Mouse (Mus musculus) layer of hippocampus, adult 2 months (tissue): ENCODE measurements around the gene Slc13a4. TPM values are rescaled to one million over a fixed set of nuclear protein-coding genes. Genes with fewer than 3 reads are reported as not detected.

Experiments
- DNase-seq, 2 experiments: peaks; one replicate each; pipeline ENCODE4 v3.0.0; 2022; ENCODE audit warnings: low spot score in 2 of 2
- H3K27ac ChIP-seq: fragments of 200-600 bp; 2 replicates; pipeline ENCODE4 v1.8.1; 2022
- H3K4me3 ChIP-seq: fragments of 200-600 bp; 2 replicates; pipeline ENCODE4 v1.8.1; 2022; ENCODE audit warnings: mild to moderate bottlenecking
- CTCF ChIP-seq: fragments of 200-600 bp; conservative IDR thresholded peaks from 2 replicates; pipeline ENCODE4 v1.8.1; 2022; ENCODE audit warnings: antibody characterized with exemption, mild to moderate bottlenecking, moderate library complexity
- total RNA-seq, 2 experiments: library from RNA; stranded (reverse); gene quantifications; 2 replicates each; pipeline ENCODE4 v1.2.3; 2021

The Slc13a4 gene
- total RNA-seq, 2 experiments from 2014 or later: 4.0 to 6.2 TPM

GRCm38 (mm10) chr6:35294964-35295363 is 13.0 kb downstream of the Slc13a4 start:
- Histone ChIP-seq H3K27ac (no peak overlapping the region), H3K4me3 (no peak overlapping the region)
- no peak for DNase-seq
- TF ChIP-seq CTCF: no peak

- DNase-seq: no peak
- no peak overlapping the region for H3K4me3 ChIP-seq
- no peak overlapping the region for H3K27ac ChIP-seq
- peak; percentile 16; the same call in 1 of the 2 replicates for TF ChIP-seq CTCF
These were observed 18.3 kb downstream of the Slc13a4 start for GRCm38 (mm10) chr6:35289676-35290075.

- no peak for TF ChIP-seq CTCF
- DNase-seq: no peak
- peak overlapping the region; percentile 72 for H3K27ac ChIP-seq
- no peak overlapping the region for H3K4me3 ChIP-seq
These were observed 19.0 kb downstream of the Slc13a4 start for GRCm38 (mm10) chr6:35288920-35289319.

- Histone ChIP-seq H3K4me3 (peak overlapping the region; percentile 26; the same call in 1 of the 2 replicates), H3K27ac (peak overlapping the region; percentile 72)
- TF ChIP-seq CTCF: peak; percentile 54
- DNase-seq: peak; percentile 17 to 20
These were observed 19.7 kb downstream of the Slc13a4 start for GRCm38 (mm10) chr6:35288114-35288761.

GRCm38 (mm10) chr6:35279306-35279705 is 28.6 kb downstream of the Slc13a4 start:
- no peak overlapping the region for H3K4me3 ChIP-seq
- TF ChIP-seq CTCF: no peak
- DNase-seq: no peak
- H3K27ac ChIP-seq: no peak overlapping the region

- TF ChIP-seq CTCF: no peak
- no peak for DNase-seq
- H3K27ac ChIP-seq: no peak overlapping the region
- H3K4me3 ChIP-seq: no peak overlapping the region
These were observed 29.9 kb downstream of the Slc13a4 start for GRCm38 (mm10) chr6:35277903-35278587.

GRCm38 (mm10) chr6:35273391-35274082 is 34.4 kb downstream of the Slc13a4 start:
- H3K4me3 ChIP-seq: no peak overlapping the region
- no peak for DNase-seq
- no peak for TF ChIP-seq CTCF
- H3K27ac ChIP-seq: no peak overlapping the region

GRCm38 (mm10) chr6:35271868-35272765 is 35.8 kb downstream of the Slc13a4 start:
- TF ChIP-seq CTCF: no peak
- Histone ChIP-seq H3K27ac (no peak overlapping the region), H3K4me3 (no peak overlapping the region)
- DNase-seq: no peak

GRCm38 (mm10) chr6:35271094-35271855 is 36.7 kb downstream of the Slc13a4 start:
- no peak for DNase-seq
- no peak for TF ChIP-seq CTCF
- Histone ChIP-seq H3K27ac (no peak overlapping the region), H3K4me3 (no peak overlapping the region)

- no peak for DNase-seq
- Histone ChIP-seq H3K27ac (no peak overlapping the region), H3K4me3 (no peak overlapping the region)
- TF ChIP-seq CTCF: no peak
These were observed 38.3 kb downstream of the Slc13a4 start for GRCm38 (mm10) chr6:35269643-35270042.

GRCm38 (mm10) chr6:35268711-35269110 is 39.2 kb downstream of the Slc13a4 start:
- no peak for DNase-seq
- Histone ChIP-seq H3K27ac (no peak overlapping the region), H3K4me3 (no peak overlapping the region)
- no peak for TF ChIP-seq CTCF
